Mouse (Mus musculus) brain, embryonic 14.5 days (tissue): ENCODE measurements at regions not wholly inside any gene's neighbourhood (a gene's known extent, or its start where the extent isn't known, plus 50 kb on each side); places are given as distances from the start of the nearest gene placed in this dataset.

ENCODE experiments used
- CTCF ChIP-seq: fragments of 200-500 bp; IDR thresholded peaks from 2 replicates; pipeline ENCODE4 v1.5.1; 2012; ENCODE audit warnings: inconsistent platforms, mild to moderate bottlenecking, moderate library complexity, borderline replicate concordance; ENCODE audit not compliant: insufficient read depth, insufficient read length; ENCODE audit errors: extremely low read depth
- POLR2A ChIP-seq: fragments of 200-500 bp; IDR thresholded peaks from 2 replicates; pipeline ENCODE4 v1.6.1; 2012; ENCODE audit warnings: mild to moderate bottlenecking, inconsistent platforms, borderline replicate concordance; ENCODE audit not compliant: poor library complexity, insufficient read depth, insufficient read length, severe bottlenecking; ENCODE audit errors: extremely low read depth

DNA sequence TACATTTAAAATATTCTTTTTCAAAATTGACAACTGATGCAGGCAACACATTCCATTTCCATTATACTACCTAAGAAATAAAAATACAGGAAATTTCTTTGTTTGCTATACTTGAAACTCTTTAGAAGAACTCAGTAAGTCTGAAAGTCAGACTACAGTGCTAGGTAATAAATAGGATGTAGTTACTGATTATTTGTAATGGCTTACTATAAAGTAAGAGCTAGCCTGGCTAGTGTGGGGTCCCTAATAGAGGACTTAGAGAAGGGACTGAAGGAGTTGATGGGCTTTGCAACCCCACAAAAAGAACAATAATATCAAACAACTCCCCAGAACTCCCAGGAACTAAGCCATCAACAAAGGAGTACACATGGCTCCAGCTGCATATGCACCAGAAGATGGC is 299.1 kb downstream of the Ndufa4 start:
- TF ChIP-seq POLR2A (no peak), CTCF (no peak)
